Mouse (Mus musculus) heart, adult 2 months (tissue): ENCODE data around the gene H2afv. TPM values are rescaled to one million over a fixed set of nuclear protein-coding genes. Genes with fewer than 3 reads are reported as not detected.

ENCODE experiments used
- DNase-seq, 2 experiments: peaks; one replicate each; pipeline ENCODE4 v3.0.0; 2021
- H3K27ac ChIP-seq: fragments of 200-600 bp; 2 replicates; pipeline ENCODE4 v1.8.1; 2022
- H3K27me3 ChIP-seq: fragments of 200-500 bp; 2 replicates; pipeline ENCODE4 v1.6.1; 2012; ENCODE audit warnings: mild to moderate bottlenecking, low read length, inconsistent platforms, mixed read lengths; ENCODE audit not compliant: control insufficient read depth, insufficient read depth
- H3K36me3 ChIP-seq: fragments of 200-500 bp; 2 replicates; pipeline ENCODE4 v1.6.1; 2012; ENCODE audit warnings: low read length, inconsistent platforms; ENCODE audit not compliant: control insufficient read depth, insufficient read depth
- H3K4me1 ChIP-seq: fragments of 200-500 bp; 2 replicates; pipeline ENCODE4 v1.6.1; 2011; ENCODE audit warnings: low read length; ENCODE audit not compliant: control insufficient read depth, insufficient read depth
- H3K4me3 ChIP-seq: fragments of 200-600 bp; 2 replicates; pipeline ENCODE4 v1.8.1; 2022
- H3K79me2 ChIP-seq: fragments of 200-500 bp; replicated peaks from 2 replicates; pipeline ENCODE4 v1.6.1; 2012; ENCODE audit warnings: mild to moderate bottlenecking, inconsistent platforms, low read length, moderate library complexity, mixed read lengths; ENCODE audit not compliant: control insufficient read depth, insufficient read depth
- H3K9ac ChIP-seq: fragments of 200-500 bp; 2 replicates; pipeline ENCODE4 v1.6.1; 2012; ENCODE audit warnings: low read depth, mild to moderate bottlenecking, control low read depth, inconsistent platforms, low read length, mixed read lengths
- CTCF ChIP-seq: fragments of 200-600 bp; IDR thresholded peaks from 2 replicates; pipeline ENCODE4 v1.8.1; 2022; ENCODE audit warnings: antibody characterized with exemption, mild to moderate bottlenecking, moderate library complexity
- EP300 ChIP-seq: fragments of 200-500 bp; IDR thresholded peaks from 2 replicates; pipeline ENCODE4 v1.6.1; 2011; ENCODE audit warnings: low read depth, low read length, control low read depth; ENCODE audit not compliant: insufficient read depth
- POLR2A ChIP-seq: fragments of 200-500 bp; IDR thresholded peaks from 2 replicates; pipeline ENCODE4 v1.6.1; 2011; ENCODE audit warnings: mild to moderate bottlenecking, low read depth, low read length, control low read depth; ENCODE audit not compliant: insufficient read depth
- WGBS: fragments of 180-500 bp; shearing (Covaris S2); methylation state at CpG from one replicate; pipeline ENCODE4 v1.1.7; 2018; 5-methylcytosine and 5-hydroxymethylcytosine counted together
- intact Hi-C: fragments of 180-260 bp; cut with DNase I; formaldehyde crosslinking; loops from one replicate; pipeline ENCODE4 v1.15.1; 2025
- polyA plus RNA-seq: library from polyadenylated mRNA; depleted of rRNA; stranded (reverse); fragments of >200 nt; gene quantifications from 2 replicates; pipeline ENCODE4 v1.2.3, GENCODE M21; 2012
- total RNA-seq, 2 experiments: library from RNA; stranded (reverse); gene quantifications; 2 replicates each; pipeline ENCODE4 v1.2.3; 2021

Gene H2afv
- total and polyA plus RNA-seq, 3 experiments, result 46.3 to 80.8 (median 75.8) TPM

DNA sequence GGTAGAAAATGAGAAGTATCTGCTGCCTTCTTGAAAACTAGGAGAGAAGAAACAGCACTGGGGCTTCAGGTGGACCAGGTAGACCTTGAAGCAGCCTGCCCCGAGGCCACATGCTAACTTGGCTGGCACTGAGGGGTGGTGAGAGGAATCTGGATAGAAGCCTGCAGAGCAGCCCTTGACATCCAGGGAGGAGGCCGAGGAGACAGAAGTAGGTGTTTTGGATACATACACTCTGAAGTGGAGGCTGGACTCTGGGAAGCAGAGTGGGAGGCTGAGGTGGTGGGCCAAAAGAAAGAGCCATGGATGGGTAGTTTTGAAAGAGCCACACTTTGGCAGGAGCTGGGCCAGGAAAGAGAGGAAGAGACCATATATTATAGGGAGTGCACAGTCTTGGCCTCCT lies 35.0 kb upstream of the H2afv start:
- Histone ChIP-seq H3K79me2 (no peaks in the 10 kb centered on the region), H3K27me3 (no peaks in the 10 kb centered on the region), H3K36me3 (peaks cover 2% of the 10 kb centered on the region), H3K4me3 (no peak overlapping the region), H3K4me1 (peaks cover 2% of the 10 kb centered on the region), H3K9ac (no peak overlapping the region), H3K27ac (no peak overlapping the region)
- TF ChIP-seq POLR2A (no peak), CTCF (no peak), EP300 (no peak)
- DNase-seq, result no peak
- intact Hi-C loops, result loop anchor here (5.0 kb wide), 1 partner anchor 48 kb away; no protein-coding TSS in a partner anchor
- WGBS, result 51% methylated on average over 2 of the region's 2 CpGs

DNA sequence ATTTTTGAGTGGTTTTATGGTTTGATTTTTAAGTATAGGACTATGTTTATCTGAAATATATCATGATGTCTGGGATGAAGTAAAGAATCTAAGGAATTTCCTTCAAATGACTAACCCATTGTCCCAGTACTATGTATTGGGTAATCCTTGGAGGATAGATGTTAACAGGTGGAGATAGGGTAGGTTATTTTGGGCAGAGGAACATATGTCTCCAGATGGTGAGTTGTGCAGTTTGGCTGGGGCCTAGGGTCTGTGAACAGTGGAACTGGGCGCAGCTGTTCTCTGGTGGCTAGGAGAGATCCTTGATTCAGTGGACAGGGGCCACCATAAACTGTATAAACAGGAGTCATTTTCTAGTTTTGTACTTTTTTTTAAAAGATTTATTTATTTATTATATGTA lies 33.1 kb upstream of the H2afv start:
- intact Hi-C loops, result loop anchor here (5.0 kb wide), 1 partner anchor 50 kb away; no protein-coding TSS in a partner anchor
- Histone ChIP-seq H3K4me3 (no peak overlapping the region), H3K27ac (no peak overlapping the region), H3K36me3 (peaks cover 18% of the 10 kb centered on the region), H3K27me3 (no peaks in the 10 kb centered on the region), H3K79me2 (no peaks in the 10 kb centered on the region), H3K4me1 (peaks cover 6% of the 10 kb centered on the region), H3K9ac (no peak overlapping the region)
- DNase-seq, result no peak
- TF ChIP-seq POLR2A (no peak), CTCF (no peak), EP300 (no peak)
- WGBS, result 83% methylated on average over 1 of the region's 1 CpGs

DNA sequence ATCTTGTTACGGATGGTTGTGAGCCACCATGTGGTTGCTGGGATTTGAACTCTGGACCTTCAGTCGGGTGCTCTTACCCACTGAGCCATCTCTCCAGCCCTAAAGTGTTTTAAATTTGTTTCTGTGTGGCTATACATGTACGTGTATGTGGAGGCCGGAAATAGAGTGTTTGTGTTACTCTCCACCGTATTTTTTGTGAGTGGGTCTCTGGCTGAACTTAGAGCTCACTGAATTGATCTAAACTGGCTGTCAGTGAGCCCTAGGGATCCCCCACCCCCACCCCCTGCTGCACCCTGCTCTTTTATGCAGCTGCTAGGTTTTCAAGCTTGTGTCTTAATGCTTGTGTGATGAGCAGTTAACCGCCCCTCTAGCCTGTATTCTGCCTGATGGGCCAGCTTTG lies 32.6 kb upstream of the H2afv start:
- Histone ChIP-seq H3K4me3 (no peak overlapping the region), H3K36me3 (peaks cover 22% of the 10 kb centered on the region), H3K4me1 (peaks cover 6% of the 10 kb centered on the region), H3K79me2 (no peaks in the 10 kb centered on the region), H3K9ac (no peak overlapping the region), H3K27me3 (no peaks in the 10 kb centered on the region), H3K27ac (no peak overlapping the region)
- intact Hi-C loops, result loop anchor here (1.0 to 5.0 kb wide), 2 partner anchors 50 to 69 kb away; partner anchors contain the start of gene Ccm2
- DNase-seq, result no peak
- TF ChIP-seq CTCF (no peak), EP300 (no peak), POLR2A (no peak)
- WGBS, result 71% methylated on average over 6 of the region's 6 CpGs

DNA sequence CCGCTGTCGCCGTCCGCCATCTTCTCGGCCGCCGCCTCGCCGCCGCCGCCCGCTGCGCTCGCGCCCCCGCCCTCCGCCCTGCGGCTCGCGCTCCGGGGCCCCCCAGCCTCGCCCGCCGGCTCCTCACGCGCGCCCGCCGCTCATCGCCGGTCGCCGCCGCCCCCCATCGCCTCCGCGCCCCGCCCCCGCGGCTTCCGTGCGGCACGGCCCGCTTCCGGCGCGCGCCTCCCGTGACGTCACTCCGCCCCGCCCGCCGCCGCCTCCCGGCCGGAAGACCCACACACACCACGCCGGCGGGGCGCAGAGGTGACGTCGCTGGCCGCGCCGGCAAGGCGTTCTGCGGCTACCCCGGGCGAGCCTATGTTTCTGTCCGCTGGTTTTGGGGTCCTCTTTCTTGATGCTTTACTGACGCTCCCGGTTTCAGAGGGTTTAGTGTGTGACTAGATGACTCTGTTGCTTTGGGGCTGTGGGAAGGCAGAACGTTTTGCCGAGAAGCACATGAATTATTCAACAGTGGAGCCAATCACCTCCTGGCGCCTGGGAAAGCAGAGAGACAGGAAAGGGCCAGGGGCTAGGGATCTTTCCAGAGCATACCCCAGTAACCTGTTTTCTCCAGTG lies 31.7 kb upstream of the H2afv start, which contains the start of gene Purb:
TSS of gene Purb (minus strand) at position 51 of the 618 bp plus-strand sequence.
- Histone ChIP-seq H3K9ac (peak within 1 kb of the TSS; percentile 82), H3K4me1 (peaks cover 6% of the 10 kb centered on the region), H3K79me2 (peaks cover 2% of the 10 kb centered on the region; the same call in 1 of the 2 replicates), H3K4me3 (peak within 1 kb of the TSS; percentile 83), H3K27ac (peak within 1 kb of the TSS; percentile 90), H3K36me3 (peaks cover 30% of the 10 kb centered on the region), H3K27me3 (no peaks in the 10 kb centered on the region)
- WGBS, result 13% methylated on average over 76 of the region's 76 CpGs
- intact Hi-C loops, result loop anchor here (1.0 to 5.0 kb wide), 3 partner anchors 31 to 70 kb away; partner anchors contain the start of genes Ccm2 and H2afv
- peak; percentile 95 to 97 for DNase-seq
- TF ChIP-seq CTCF (peak; percentile 16; the same call in 1 of the 2 replicates), POLR2A (peak; percentile 95), EP300 (0 out of 2 replicates have a peak, but pooled peaks have one; percentile 29)

DNA sequence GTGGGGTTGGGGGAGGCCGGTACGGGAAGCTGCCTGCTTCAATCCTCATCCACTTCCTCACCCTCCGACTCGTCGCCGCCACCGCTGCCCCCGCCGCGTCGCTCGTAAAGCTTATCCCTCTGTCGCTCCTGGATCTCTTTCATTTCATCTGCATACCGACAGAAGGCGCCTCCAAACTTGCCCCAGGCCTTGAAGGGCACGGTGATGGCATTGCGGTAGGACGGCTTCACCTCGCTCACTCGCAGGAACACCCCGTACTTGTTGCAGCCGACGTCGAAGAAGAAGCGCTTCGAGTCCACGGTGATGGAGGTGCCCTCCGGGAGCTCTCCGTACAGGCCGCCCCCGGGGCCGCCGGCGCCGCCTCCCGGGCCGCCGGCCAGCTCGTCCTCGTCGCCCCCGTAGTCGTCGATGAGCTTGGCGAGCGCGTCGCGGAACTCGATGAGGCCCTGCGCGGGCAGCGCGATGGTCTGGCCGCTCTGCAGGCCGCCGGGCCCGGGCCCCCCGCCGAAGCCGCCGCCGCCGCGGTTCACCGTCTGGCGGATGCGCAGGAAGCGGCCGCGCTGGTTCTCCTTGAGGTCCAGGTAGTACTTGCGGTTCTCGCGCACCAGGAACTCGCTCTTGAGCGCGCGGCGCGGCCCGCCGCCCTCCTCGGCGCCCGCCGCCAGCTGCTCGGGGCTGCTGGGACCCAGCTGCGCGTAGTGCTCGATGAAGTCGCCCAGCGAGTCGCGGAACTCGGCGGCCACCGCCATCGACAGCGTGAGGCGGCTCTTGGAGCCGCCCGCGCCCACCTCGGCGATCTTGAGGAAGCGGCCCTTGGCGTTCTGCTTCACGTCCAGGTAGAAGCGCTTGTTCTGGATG lies 30.9 kb upstream of the H2afv start:
- Histone ChIP-seq H3K9ac (peak overlapping the region; percentile 78), H3K36me3 (peaks cover 39% of the 10 kb centered on the region), H3K4me1 (peaks cover 10% of the 10 kb centered on the region), H3K27ac (peak overlapping the region; percentile 88), H3K79me2 (peaks cover 4% of the 10 kb centered on the region; the same call in 1 of the 2 replicates), H3K4me3 (peak overlapping the region; percentile 83), H3K27me3 (no peaks in the 10 kb centered on the region)
- peak; percentile 74 to 78 for DNase-seq
- TF ChIP-seq EP300 (no peak), POLR2A (no peak), CTCF (no peak)
- intact Hi-C loops, result loop anchor here (2.0 to 5.0 kb wide), 2 partner anchors 30 to 52 kb away; partner anchors contain the start of gene H2afv
- under 1% methylated on average over 109 of the region's 109 CpGs for WGBS
